Mouse (Mus musculus) T-helper 17 cell (primary cell): ENCODE results near the gene Cdca8.

Source experiments
- in situ Hi-C, 2 experiments: fragments of 300-600 bp; cut with MboI, MseI; formaldehyde crosslinking; loops; 1 replicate in 1 of 2; 2 replicates in 1 of 2; pipeline ENCODE4 v1.15.1; 2025; ENCODE audit warnings: high pct_unique_total_duplicates in 2 of 2

Cdca8 gene

DNA sequence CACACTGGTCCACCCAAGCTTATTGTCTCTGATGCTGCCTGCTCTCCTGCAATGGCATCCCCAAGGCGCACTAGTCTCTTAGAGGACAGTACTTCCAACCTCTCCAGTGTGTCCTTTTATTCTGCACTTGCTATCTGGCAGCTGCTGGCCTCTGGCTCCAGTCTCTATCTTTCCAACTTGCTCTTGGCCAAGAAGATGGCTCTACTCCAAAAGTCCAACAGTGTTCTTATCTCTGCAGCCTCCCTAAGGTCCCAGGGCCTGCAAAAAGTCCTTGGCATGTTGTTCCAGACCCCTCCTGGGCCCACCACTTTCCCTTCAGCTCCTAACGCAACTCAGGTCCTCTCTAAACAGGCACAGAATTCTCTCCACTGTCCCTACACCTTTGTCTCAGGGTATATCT, 18.2 kb upstream of the Cdca8 start:
- in situ Hi-C loops: no loop called here

DNA sequence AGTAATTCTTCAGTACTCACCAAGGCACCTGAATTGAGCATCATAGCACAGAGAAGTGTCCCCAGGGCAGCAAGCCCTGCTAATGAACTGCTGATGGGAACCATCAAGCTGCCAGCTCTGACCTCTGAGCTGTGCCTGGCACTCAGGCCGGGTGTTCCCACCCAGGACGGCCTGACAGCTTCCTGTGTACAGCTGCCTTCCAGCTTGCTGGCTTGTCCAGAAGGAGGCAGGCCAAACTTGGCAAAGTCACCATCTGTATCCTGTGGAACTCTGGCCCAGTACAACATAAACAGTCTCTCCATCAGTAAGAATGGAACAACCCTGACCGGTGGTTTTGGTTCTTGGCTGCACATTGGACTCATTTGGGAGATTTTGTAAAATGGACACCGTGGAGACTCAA, 14.4 kb upstream of the Cdca8 start:
- in situ Hi-C loops: no loop called here

DNA sequence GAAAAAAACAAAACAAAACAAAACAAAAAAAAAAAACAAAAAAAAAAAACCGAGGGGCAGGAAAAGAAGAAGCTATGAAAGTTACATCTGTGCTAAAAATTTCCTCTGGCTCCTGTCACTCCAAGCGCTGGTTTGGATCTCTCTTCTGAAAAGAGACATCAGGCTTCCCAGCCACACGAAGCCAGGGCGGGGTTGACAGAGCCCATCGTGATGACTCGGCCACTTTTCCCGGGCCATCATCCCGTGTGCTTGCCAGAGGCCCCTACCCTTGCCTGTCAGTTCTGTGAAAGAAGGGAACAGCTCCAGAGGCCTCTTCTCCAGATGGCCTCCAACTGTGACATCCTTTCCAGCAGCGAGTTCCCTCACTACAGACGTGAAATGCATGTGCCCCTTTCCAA, 11.9 kb upstream of the Cdca8 start:
- in situ Hi-C loops: no loop called here

DNA sequence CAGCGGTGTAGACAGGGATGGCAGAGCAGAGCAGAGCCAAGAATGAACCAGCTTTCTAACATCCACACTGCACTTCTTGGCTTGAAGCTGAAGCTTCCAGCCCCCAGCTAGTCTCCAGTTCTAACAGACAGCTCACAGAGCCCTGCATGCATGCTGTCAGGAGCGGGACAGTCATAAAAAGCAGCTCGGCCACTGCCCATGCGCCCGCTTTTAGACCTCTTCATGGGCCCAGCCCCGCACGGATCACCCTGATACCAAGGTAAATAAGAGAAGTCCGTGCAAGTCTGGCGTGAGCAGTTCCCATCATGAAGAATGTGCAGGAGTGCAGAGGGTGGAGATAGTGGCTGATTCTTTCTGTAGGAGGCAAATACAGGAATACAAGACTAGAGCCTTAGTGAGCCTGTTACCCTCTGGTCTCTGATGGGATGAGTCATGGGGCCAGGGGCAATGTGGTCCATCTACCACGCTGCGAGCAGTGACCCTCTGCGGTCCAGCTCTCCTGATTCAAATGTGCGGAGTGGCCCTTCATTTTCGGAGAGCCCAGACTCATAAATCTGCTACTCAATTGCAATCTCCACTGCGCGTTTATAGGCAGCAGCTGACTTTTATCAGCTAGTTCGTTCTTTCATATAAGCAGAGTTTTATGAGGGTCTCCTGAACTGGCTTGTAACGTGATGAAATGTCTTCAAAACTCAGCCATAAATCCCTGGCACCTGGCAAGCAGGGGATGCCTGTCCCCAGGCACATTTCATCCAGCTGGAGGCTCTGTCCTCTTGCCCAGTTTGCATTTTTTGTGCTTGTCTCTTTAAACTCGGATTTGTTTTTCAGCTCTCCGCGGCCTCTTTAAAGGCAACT, 11.3 kb upstream of the Cdca8 start:
- in situ Hi-C loops: no loop called here

DNA sequence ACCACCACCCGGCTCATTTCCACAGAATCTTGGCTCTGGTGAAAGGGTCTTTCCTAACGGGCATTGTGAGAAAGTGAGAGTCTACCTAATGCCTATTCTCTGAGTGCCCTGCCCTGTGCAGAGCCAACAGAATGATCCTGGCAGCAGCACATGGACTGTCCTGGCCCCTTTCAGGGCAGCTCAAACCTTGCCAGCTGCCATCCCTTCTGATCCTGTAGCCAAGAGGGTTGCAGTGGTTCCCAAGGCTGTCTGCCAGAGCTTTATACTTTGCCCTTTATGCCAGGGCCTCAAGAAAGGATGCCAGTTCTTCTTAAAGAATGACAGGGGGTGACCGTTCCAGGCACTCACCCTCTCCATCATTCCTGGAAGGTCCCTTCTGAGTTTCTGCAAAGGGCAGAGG, 10.4 kb upstream of the Cdca8 start:
- in situ Hi-C loops: loop anchor here in 1 of 2 experiments (10.0 kb wide), 1 partner anchor 115 kb away; the partner anchor contains the start of genes Dnali1 and Snip1

DNA sequence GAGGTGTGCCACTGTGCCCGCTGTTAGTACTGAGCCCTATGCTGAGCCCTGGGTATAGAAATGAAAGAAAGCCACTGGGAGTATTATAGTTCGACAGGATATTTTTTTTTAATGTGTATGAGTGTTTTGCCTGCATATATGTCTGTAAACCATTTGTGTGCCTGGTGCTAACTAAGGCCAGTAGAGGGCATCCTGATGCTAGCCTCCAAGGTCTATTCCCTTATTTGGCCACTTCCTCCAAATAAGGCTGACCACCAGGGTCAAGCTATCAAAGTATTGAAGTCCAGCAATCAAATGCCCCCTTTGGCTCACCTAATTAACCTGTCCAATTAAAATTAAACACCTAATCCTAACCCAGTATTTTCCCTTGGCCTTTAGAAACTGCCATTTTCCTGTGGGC, 5.8 kb upstream of the Cdca8 start:
- in situ Hi-C loops: loop anchor here (5.0 to 10.0 kb wide), 2 partner anchors 120 to 152 kb away; partner anchors contain the start of genes Dnali1 (in 1 of the 2) and Snip1 (in 1 of the 2)

DNA sequence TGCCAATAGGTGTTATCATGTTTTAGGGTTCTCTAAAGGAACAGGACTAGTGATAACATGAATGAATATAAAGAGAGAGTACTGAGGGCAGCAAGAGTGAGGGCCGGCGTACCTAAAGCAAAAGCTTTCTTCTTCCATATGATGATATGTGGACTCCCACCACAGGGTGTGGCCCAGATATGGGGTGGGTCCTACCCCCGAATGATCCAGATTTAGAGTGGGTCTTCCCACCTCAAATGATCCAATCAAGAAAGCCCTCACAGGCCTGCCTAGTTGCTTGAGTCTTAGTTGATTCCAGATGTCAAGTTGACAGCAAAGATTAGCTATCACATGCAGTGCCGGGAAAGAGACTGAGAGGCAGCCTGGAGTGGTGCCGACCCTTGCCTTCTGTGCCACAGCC, 4.7 kb upstream of the Cdca8 start:
- in situ Hi-C loops: loop anchor here (5.0 to 10.0 kb wide), 2 partner anchors 121 to 154 kb away; partner anchors contain the start of genes Dnali1 (in 1 of the 2) and Snip1 (in 1 of the 2)

DNA sequence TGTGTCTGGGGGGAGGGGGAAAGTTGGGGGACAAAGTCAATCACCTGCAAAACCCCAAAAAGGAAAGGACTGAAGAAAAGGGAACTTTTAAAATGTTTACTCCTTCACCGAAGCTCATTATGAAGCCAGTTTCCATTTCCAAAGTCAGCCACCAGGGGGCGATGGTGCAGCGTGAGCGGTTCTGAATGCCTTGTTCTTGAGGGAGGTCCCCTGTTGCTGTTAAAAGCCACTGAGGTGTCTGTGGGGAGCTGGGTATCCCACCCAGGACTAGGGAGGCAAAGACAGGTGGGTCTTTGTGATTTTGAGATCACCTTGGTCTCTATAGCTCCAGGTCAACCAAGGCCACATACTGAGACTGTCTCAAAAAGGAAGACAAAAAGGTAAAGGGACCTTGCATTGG, 3.9 kb upstream of the Cdca8 start:
- in situ Hi-C loops: loop anchor here (5.0 to 10.0 kb wide), 2 partner anchors 122 to 154 kb away; partner anchors contain the start of genes Dnali1 (in 1 of the 2) and Snip1 (in 1 of the 2)

DNA sequence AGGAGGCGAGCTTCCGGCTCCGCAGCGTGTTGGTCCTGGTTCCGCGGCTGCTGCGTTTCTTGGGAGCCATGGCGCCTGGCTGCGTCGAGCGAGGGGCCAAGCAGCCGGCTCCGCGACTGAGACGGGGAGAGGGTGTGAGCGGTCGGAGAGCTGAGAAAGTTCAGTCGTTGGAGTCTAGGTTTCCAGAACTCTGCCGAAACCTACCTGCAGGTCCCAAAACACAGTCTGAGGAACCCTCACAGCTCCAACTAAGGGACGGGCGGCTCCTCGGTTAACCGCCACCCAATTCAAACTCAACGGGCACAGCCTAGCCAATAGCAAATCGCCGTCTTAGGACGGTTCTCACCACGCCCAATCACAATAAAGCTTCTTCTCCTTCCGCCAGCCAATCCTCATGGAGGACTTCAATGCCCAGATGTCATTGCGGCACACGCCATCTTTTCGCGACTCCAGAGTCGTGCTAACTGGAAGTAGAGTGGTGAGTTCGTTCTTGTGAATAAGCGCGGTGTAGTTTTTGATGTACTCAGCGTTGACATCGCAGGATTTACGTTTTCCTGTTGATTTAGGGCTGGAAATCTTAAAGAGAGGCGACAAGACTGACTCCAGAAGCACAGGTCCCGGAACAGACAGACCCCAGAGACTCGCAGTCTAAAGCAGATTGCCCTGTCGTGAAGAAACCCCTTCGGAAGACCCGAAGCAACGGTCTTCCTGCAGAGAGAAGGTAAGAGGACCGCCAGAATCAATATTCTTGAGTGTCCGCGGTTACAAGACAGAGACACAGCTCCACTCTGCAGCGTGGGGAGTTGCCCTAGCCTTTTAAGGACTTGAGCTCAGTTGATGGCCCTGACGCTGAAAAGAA, 2.3 kb downstream of the Cdca8 start, which contains the start of gene 9930104L06Rik:
Gene 9930104L06Rik, plus strand, starts transcription at position 436 of the 859 bp plus-strand sequence.
- in situ Hi-C loops: no loop called here

DNA sequence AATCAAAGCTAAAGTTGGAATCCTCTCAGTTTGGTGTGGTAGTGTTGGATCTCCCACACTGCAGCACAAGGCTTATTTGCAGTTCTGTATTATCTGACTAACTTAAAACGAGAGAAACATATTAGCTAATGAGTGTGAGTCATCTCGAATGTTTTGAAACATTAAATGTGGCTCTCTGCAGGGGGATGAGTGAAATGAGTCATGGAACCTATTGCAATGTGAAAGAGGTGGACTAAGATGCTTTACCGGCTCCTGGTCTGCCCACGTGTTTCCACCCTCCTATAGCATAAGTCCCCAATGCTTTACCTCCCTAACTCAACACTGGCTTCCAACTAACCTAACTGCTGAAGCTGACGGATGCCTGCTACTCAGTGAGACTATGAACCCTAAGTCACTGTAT, 11.0 kb downstream of the Cdca8 start:
- in situ Hi-C loops: no loop called here

DNA sequence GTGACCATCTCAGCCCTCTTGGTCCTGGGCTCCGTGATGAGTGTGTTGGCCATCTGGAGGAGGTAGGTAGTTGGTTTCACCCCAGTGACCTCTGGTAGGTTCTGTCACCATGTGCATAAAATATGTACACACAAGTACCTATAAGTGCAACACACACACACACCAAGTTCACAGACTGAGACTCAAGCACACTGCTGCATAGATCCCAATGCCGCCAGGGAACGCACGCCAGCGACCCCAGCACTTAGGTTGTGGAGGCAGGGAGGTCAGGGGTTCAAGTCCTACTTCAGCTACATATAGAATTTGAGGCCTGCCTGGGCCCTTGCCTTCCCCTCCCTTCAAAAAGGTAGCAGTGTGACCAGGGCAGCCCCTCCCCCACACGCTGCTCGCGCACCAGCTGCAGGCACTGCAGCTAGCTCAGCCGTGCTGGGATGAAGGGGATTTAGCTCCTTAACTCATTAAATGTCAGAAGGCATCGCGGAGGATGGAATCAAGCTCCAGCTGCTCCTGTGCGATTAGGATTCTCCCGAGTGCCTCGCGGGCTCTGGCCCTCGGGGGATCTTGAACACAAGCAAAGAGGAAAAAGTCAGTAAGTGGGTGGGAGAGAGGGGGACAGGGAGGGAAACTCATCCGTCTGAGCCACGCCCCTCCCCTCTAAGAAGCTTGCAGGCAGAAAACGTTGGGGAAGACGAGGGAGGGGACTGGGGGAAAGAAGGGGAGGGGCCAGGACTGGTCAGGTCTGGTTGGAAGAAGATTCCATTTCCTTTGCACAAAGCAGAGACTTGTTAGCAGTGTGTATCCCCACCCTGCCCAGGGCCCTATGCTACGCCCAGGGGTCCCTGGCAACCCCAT, 32.9 kb downstream of the Cdca8 start:
- in situ Hi-C loops: loop anchor here in 1 of 2 experiments (10.0 kb wide), 1 partner anchor 771 kb away; no protein-coding TSS in a partner anchor

DNA sequence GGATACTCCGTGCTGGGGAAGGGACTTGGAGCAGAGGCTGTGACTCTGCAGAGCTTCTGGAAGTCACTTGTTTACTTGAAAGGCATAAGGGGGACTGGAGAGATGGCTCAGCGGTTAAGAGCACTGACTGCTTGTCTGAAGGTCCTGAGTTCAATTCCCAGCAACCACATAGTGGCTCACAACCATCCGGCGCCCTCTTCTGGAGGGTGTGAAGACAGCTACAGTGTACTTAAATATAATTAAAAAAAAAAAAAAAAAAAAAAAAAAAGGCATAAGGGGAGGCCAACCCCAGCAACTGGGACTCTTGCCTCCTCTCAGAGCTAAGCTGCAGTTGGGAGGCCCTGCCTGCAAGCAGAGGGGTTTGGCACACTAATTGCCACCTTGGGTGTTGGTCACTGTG, 33.7 kb downstream of the Cdca8 start:
- in situ Hi-C loops: loop anchor here in 1 of 2 experiments (10.0 kb wide), 1 partner anchor 771 kb away; no protein-coding TSS in a partner anchor

DNA sequence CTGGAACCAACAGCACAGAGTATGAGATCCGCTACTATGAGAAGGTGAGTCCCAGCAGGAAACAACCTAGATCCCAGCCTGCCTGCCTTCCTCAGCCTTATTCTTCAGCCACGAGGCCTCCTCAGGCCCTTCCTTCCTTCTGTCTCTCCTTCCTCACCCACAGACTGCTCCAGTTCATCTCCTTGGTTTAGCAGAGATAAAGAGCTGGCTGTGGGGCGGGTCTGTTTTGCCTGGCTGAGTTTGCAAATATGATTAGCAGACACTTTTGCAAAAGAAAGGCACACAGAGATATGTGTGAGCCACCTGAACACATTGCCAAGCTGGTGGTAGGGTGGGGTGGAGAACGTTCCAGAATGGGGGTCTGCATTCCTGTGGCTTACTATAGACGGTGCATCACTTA, 39.2 kb downstream of the Cdca8 start:
- in situ Hi-C loops: loop anchor here (10.0 to 25.0 kb wide), 2 partner anchors 438 to 765 kb away; no protein-coding TSS in a partner anchor

DNA sequence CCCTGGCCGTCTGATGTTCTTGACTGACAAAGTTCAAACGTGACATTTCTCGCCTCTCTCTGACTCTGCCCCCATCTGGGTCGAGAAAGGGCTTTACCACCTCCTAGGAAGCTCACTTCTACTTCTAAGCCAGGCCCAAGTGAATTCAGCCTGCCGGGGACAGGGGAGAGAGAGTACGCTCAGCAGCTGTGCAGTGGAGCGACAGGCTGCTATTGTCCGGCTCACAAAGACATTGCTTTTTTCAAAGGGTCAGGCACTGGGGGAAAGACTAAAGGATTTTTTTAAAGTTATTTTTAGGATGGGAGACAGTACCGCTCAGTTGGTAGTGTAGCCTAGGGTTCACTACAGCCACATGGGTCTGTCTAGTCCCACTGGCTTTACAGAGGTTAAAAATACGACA, 40.7 kb downstream of the Cdca8 start:
- in situ Hi-C loops: loop anchor here in 1 of 2 experiments (25.0 kb wide), 1 partner anchor 436 kb away; no protein-coding TSS in a partner anchor

DNA sequence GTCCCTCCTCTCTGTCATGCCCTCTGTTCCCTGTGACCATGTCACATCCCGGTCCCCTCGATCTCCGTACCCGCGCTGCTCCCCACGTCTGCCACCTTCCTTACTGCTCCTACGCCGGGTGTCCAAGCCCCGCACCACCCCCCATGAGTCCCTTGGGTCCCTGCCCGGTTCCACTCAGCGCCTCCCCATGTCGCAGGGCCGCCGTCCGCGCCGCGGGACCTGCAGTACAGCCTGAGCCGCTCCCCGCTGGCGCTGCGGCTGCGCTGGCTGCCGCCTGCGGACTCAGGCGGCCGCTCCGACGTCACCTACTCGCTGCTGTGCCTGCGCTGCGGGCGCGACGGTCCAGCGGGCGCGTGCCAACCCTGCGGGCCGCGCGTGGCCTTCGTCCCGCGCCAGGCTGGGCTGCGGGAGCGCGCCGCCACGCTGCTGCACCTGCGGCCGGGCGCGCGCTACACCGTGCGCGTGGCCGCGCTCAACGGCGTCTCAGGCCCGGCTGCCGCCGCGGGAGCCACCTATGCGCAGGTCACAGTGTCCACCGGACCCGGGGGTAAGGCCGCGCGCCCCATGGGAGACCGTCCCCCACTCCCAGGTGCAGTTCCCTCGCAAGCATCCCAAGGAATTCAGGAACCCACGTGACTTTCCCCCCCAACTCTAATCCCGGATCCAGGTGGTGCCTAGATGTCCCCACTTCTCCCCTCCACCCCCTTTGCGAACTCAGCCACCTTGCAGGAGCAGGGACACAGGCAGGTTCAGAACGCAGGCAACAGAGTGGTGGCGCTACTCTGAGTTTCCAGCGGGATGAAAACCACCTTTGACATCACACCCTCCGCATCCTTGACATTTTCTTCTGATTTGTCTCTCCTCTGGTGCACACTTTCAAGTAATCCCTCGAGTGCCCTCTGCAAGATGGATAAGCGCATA, 44.3 kb downstream of the Cdca8 start:
- in situ Hi-C loops: loop anchor here in 1 of 2 experiments (25.0 kb wide), 1 partner anchor 432 kb away; no protein-coding TSS in a partner anchor

DNA sequence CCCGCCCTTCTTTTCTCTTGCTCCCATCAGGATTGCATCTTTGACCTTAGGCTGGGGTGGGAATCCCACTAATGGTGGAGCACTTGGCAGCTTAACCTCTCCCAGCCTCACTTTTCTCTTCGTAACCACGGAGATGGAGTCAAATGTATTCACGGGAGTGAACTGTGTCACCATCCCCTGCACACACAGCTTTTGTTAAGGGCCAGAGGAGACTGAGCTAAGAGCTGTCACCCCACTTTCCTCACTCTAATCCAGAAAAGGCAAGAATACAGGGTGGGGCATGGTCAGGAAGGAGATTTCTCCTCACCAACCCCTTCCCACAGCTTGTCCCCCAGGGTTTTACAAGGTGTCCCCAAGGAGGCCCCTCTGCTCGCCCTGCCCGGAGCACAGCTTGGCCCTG, 45.3 kb downstream of the Cdca8 start:
- in situ Hi-C loops: loop anchor here in 1 of 2 experiments (25.0 kb wide), 1 partner anchor 431 kb away; no protein-coding TSS in a partner anchor

DNA sequence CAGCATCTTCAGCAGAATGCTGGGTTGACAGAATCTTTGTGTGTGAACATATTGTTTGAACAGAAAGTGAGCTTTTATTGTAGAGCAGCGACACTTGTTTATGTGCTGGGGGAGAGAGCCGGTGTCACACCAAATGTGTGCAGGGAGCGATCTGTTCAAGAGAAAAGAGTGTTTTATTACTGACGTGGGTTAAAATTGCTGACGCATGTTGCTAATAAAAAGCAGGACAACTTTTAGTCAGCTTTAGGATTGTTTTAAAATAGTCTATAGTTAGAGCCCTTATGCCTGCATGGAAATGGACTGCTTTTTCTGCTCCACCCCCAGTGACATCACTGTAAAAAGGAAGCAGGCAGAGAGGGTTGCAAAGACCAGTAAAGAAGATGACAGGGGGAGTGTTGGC, 48.3 kb downstream of the Cdca8 start:
- in situ Hi-C loops: loop anchor here in 1 of 2 experiments (25.0 kb wide), 1 partner anchor 429 kb away; no protein-coding TSS in a partner anchor

DNA sequence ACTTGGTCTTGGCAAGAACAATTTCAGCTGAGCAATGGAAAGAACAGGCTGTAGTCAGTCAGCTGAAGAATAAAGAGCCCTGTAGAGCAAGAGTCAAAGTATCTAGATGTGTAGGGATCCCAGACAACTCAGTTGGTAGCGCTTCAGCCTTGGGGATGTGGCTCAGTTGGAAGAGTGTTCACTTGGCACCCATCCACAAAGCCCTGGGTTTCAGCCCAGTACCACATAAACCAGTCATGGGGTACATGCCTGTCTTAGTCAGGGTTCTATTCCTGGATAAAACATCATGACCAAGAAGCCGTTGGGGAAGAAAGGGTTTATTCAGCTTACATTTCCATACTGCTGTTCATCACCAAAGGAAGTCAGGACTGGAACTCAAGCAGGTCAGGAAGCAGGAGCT, 49.2 kb downstream of the Cdca8 start:
- in situ Hi-C loops: loop anchor here in 1 of 2 experiments (25.0 kb wide), 1 partner anchor 428 kb away; no protein-coding TSS in a partner anchor

DNA sequence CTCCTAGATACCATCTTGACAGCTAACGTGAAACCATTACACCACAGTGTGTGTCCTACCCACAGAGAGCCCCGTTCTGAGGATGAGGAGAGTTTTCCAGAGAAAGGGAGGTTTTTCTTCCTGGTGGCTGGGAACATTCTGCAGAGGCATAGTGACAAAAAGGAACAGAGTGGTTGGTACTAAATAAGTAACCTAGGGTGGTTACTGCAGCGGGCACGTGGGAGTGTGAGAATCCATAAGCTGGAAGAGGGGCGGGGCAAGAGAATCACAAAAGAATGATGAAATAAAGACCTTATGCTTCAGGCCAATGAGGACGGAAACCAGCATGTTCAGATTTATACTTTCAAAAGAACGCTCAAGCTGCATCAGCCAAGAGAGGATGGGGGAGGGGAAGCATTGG, 50.4 kb downstream of the Cdca8 start:
- in situ Hi-C loops: loop anchor here in 1 of 2 experiments (25.0 kb wide), 1 partner anchor 426 kb away; no protein-coding TSS in a partner anchor
